In the genomic region with DNA sequence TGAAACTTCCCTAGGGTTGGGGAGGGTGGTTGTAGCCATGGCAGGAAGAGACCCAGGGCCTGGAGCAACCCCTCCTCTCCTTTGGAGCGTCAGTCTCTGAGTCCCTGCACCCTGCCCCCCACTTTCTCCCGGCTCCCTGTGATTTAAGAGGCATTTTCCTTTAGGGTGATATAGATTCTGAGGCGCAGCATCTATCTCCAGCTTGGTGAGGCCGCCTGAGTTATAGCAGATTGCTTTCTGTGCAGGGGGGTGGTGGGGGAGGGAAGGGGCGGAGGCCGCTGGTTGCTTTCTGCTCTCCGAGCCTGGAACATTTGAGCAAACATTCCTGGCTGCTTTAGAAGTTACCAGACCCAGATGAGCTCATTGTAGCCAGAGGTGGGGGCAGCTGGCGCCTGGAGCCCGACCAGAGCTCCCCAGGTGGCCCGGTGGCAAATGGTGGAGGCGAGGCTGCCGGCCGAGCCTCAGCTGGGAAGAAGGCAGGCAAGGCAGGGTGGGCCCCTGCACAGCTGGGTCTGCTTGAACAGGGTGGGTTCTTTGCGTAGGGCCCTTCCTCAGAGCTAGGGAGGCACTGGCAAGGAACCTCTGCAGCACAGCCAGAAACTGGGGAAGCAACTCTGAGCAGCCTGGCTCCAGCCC, we compare ENCODE assay signal across 8 mouse cellular contexts. TPM values are rescaled to one million over a fixed set of nuclear protein-coding genes. Genes with fewer than 3 reads are reported as not detected.
A peak's percentile ranks its signal among the peaks of the same experiment; 100 is the strongest.
DNase-seq lines count a peak whose midpoint lies in the region; ATAC-seq lines count a peak whose summit lies in the region.

No protein-coding gene starts in this region.

- peaks cover 29% of the 10 kb centered on the region for H3K4me1 ChIP-seq in embryonic facial prominence, embryonic 12.5 days
- peaks cover 18% of the 10 kb centered on the region for H3K4me1 ChIP-seq in intestine, embryonic 15.5 days (replicated peaks)
- peaks cover 20% of the 10 kb centered on the region for H3K4me1 ChIP-seq in midbrain, embryonic 12.5 days

- no peak overlapping the region for H3K4me3 ChIP-seq in embryonic facial prominence, embryonic 12.5 days
- H3K4me3 ChIP-seq in intestine, embryonic 15.5 days (replicated peaks) = no peak overlapping the region
- no peak overlapping the region for H3K4me3 ChIP-seq in midbrain, embryonic 12.5 days

- H3K36me3 ChIP-seq in embryonic facial prominence, embryonic 12.5 days = no peaks in the 10 kb centered on the region
- no peaks in the 10 kb centered on the region for H3K36me3 ChIP-seq in intestine, embryonic 15.5 days
- H3K36me3 ChIP-seq in midbrain, embryonic 12.5 days = no peaks in the 10 kb centered on the region

- no peaks in the 10 kb centered on the region for H3K9me3 ChIP-seq in embryonic facial prominence, embryonic 12.5 days
- no peaks in the 10 kb centered on the region for H3K9me3 ChIP-seq in intestine, embryonic 15.5 days
- no peaks in the 10 kb centered on the region for H3K9me3 ChIP-seq in midbrain, embryonic 12.5 days

- peak; percentile 58 for DNase-seq in gastrocnemius, adult 18-20 months (ENCODE audit: low spot score)
- no peak for DNase-seq in natural killer cell, adult 2 months (ENCODE audit: low spot score in 2 of 2)
- DNase-seq in layer of hippocampus, adult 11-12 months (ENCODE audit: low spot score) = no peak
- no peak for DNase-seq in adrenal gland, postnatal 25 days
- no peak for DNase-seq in right cerebral cortex, adult 18-20 months

- 4% methylated on average over 14 of the region's 14 CpGs for WGBS in embryonic facial prominence, embryonic 12.5 days
- WGBS in intestine, embryonic 15.5 days = 4% methylated on average over 14 of the region's 14 CpGs
- 15% methylated on average over 14 of the region's 14 CpGs for WGBS in midbrain, embryonic 12.5 days

- H3K9ac ChIP-seq in embryonic facial prominence, embryonic 12.5 days = 0 out of 2 replicates have a peak overlapping the region, but pooled peaks have one; percentile 8
- peak overlapping the region; percentile 45; the same call in 1 of the 2 replicates for H3K9ac ChIP-seq in intestine, embryonic 15.5 days
- H3K9ac ChIP-seq in midbrain, embryonic 12.5 days (replicated peaks) = peak overlapping the region; percentile 21; the same call in 1 of the 2 replicates

- peak; percentile 79; the same call in 1 of the 2 replicates for ATAC-seq in embryonic facial prominence, embryonic 12.5 days (ENCODE audit: insufficient number of reproducible peaks, insufficient read depth, low FRiP score, low TSS enrichment)
- peak; percentile 75 for ATAC-seq in intestine, embryonic 15.5 days
- no peak for ATAC-seq in midbrain, embryonic 12.5 days (ENCODE audit: low FRiP score, low read depth)

- no peaks in the 10 kb centered on the region for H3K27me3 ChIP-seq in embryonic facial prominence, embryonic 12.5 days
- H3K27me3 ChIP-seq in intestine, embryonic 15.5 days (replicated peaks) = no peaks in the 10 kb centered on the region; the same call in 1 of the 2 replicates
- peaks cover 29% of the 10 kb centered on the region for H3K27me3 ChIP-seq in midbrain, embryonic 12.5 days

- H3K27ac ChIP-seq in embryonic facial prominence, embryonic 12.5 days = peak overlapping the region; percentile 93
- H3K27ac ChIP-seq in intestine, embryonic 15.5 days = peak overlapping the region; percentile 85
- peak overlapping the region; percentile 58 for H3K27ac ChIP-seq in midbrain, embryonic 12.5 days (replicated peaks)

- peak overlapping the region; percentile 30 for H3K4me2 ChIP-seq in embryonic facial prominence, embryonic 12.5 days (replicated peaks)
- peak overlapping the region; percentile 52 for H3K4me2 ChIP-seq in intestine, embryonic 15.5 days (replicated peaks)
- no peak overlapping the region; the same call in 1 of the 2 replicates for H3K4me2 ChIP-seq in midbrain, embryonic 12.5 days (replicated peaks)

RNA-seq across cellular contexts. Expression of gene Mn1, which starts 8.6 kb away (rescaled TPM):
- 57.8 and 58.3 TPM in 2 replicates for polyA plus RNA-seq in embryonic facial prominence, embryonic 12.5 days (2016; fragmentation: Nextera tagmentation; extraction: Ambion mirVana)
- total RNA-seq in gastrocnemius, adult 18-20 months (2021) = 10 to 100 TPM; 34.5 to 75.8 TPM
- polyA plus RNA-seq in intestine, embryonic 15.5 days (2015; fragmentation: Nextera tagmentation; extraction: Ambion mirVana) = 8.0 and 8.7 TPM in 2 replicates
- polyA plus RNA-seq in midbrain, embryonic 12.5 days (2016; fragmentation: Nextera tagmentation; extraction: Ambion mirVana) = 55.9 and 61.8 TPM in 2 replicates
- total RNA-seq in adrenal gland, postnatal 25 days (2021) = 2.3 and 4.9 TPM in 2 replicates
